Mouse (Mus musculus): ENCODE data around the gene Defb6. TPM values are rescaled to one million over a fixed set of nuclear protein-coding genes. Genes with fewer than 3 reads are reported as not detected.

Defb6 gene
- not detected in 2 replicates for polyA plus RNA-seq (2014; fragmentation: Nextera tagmentation; extraction: Ambion mirVana)

DNA sequence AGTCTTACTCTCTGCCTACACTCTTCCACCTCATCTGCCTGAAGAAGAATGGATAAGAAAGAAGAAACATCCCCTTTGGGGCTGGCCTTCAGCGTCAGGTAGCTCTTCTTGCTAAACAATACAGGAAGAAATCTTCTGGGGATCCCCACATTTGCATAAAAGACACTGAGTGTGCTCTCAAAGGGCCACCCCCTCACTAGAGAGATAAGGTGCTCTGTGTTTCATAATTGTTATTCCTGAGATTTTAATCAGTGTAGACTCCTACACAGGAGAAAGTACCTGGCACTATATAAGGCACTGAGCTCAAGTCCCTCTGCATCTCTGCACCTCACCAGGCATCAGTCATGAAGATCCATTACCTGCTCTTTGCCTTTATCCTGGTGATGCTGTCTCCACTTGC, at the start of gene Defb6:
Gene Defb6 (plus strand): TSS at position 318 of the 400 bp plus-strand sequence.
- H3K27me3 ChIP-seq (ENCODE audit: insufficient read depth, low read length): no peaks in the 10 kb centered on the region
- no peaks in the 10 kb centered on the region for H3K4me1 ChIP-seq (ENCODE audit: insufficient read depth)
- no peak within 1 kb of the TSS for H3K27ac ChIP-seq (ENCODE audit: low read depth)
- no peak for DNase-seq
- no peak within 1 kb of the TSS for H3K4me3 ChIP-seq (ENCODE audit: low read depth, low read length)
- 64% methylated on average over 1 of the region's 1 CpGs for WGBS
- H3K9ac ChIP-seq: no peak within 1 kb of the TSS
- no peak for ATAC-seq (ENCODE audit: insufficient read depth)
- no peak for TF ChIP-seq CTCF (IDR thresholded peaks at IDR 0.05; ENCODE audit: low read depth)
- H3K36me3 ChIP-seq (ENCODE audit: insufficient read depth): no peaks in the 10 kb centered on the region
- no peaks in the 10 kb centered on the region for H3K9me3 ChIP-seq (ENCODE audit: low read depth, low read length)
- no peak within 1 kb of the TSS for H3K4me2 ChIP-seq

GRCm38 (mm10) chr8:19238101-19238500, 12.8 kb downstream of the Defb6 start:
- Histone ChIP-seq H3K4me2 (no peak overlapping the region), H3K27me3 (ENCODE audit: insufficient read depth, low read length) (no peaks in the 10 kb centered on the region), H3K9ac (no peak overlapping the region), H3K9me3 (ENCODE audit: low read depth, low read length) (no peaks in the 10 kb centered on the region), H3K36me3 (ENCODE audit: insufficient read depth) (no peaks in the 10 kb centered on the region), H3K27ac (ENCODE audit: low read depth) (no peak overlapping the region), H3K4me3 (ENCODE audit: low read depth, low read length) (no peak overlapping the region), H3K4me1 (ENCODE audit: insufficient read depth) (no peaks in the 10 kb centered on the region)
- 72% methylated on average over 1 of the region's 1 CpGs for WGBS
- TF ChIP-seq CTCF (IDR thresholded peaks at IDR 0.05; ENCODE audit: low read depth): no peak
- no peak for DNase-seq
- no peak for ATAC-seq (ENCODE audit: insufficient read depth)

- no peak for DNase-seq
- H3K27ac ChIP-seq (ENCODE audit: low read depth): no peak within 1 kb of the TSS
- H3K4me3 ChIP-seq (ENCODE audit: low read depth, low read length): no peak within 1 kb of the TSS
- TF ChIP-seq CTCF (IDR thresholded peaks at IDR 0.05; ENCODE audit: low read depth): no peak
- ATAC-seq (ENCODE audit: insufficient read depth): no peak
- 65% methylated on average over 2 of the region's 2 CpGs for WGBS
- H3K4me2 ChIP-seq: no peak within 1 kb of the TSS
- H3K36me3 ChIP-seq (ENCODE audit: insufficient read depth): no peaks in the 10 kb centered on the region
- no peaks in the 10 kb centered on the region for H3K27me3 ChIP-seq (ENCODE audit: insufficient read depth, low read length)
- no peaks in the 10 kb centered on the region for H3K9me3 ChIP-seq (ENCODE audit: low read depth, low read length)
- H3K9ac ChIP-seq: no peak within 1 kb of the TSS
- H3K4me1 ChIP-seq (ENCODE audit: insufficient read depth): no peaks in the 10 kb centered on the region
Measured at GRCm38 (mm10) chr8:19239616-19240015, 14.3 kb downstream of the Defb6 start, which contains the start of gene Defb46. Defb46 (plus strand) TSS chr8:19239916.

- Histone ChIP-seq H3K4me3 (ENCODE audit: low read depth, low read length) (no peak within 1 kb of the TSS), H3K9ac (no peak within 1 kb of the TSS), H3K9me3 (ENCODE audit: low read depth, low read length) (no peaks in the 10 kb centered on the region), H3K4me2 (no peak within 1 kb of the TSS), H3K36me3 (ENCODE audit: insufficient read depth) (no peaks in the 10 kb centered on the region), H3K27ac (ENCODE audit: low read depth) (no peak within 1 kb of the TSS), H3K4me1 (ENCODE audit: insufficient read depth) (no peaks in the 10 kb centered on the region), H3K27me3 (ENCODE audit: insufficient read depth, low read length) (no peaks in the 10 kb centered on the region)
- TF ChIP-seq CTCF (IDR thresholded peaks at IDR 0.05; ENCODE audit: low read depth): no peak
- ATAC-seq (ENCODE audit: insufficient read depth): no peak
- DNase-seq: no peak
- WGBS: 90% methylated on average over 5 of the region's 5 CpGs
Measured at GRCm38 (mm10) chr8:19247280-19247679, 22.0 kb downstream of the Defb6 start, which contains the start of gene Defb5. Defb5 (plus strand) TSS chr8:19247580.

DNA sequence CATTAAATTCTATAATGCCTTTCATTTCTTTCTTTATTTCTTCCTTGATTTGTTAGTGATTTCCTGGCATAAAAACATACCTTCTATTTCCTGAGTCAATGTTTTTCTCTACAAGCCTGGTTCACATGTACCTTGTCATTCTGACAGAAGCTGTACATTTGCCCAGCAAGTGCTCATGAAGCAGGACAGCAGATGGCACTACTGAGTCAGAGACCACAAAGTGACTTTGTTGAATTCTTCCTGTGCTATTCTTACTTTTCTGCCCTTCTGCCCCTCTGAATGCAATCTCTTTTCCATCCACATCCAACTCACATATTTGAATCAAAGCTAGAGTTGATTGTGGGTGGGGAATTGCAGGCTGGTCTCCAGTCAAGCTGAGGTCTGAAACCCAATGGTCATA, 32.9 kb downstream of the Defb6 start:
- no peak for ATAC-seq (ENCODE audit: insufficient read depth)

GRCm38 (mm10) chr8:19259667-19260066, 34.4 kb downstream of the Defb6 start:
- TF ChIP-seq CTCF (IDR thresholded peaks at IDR 0.05; ENCODE audit: low read depth): no peak
- no peak overlapping the region for H3K9ac ChIP-seq
- no peaks in the 10 kb centered on the region for H3K4me1 ChIP-seq (ENCODE audit: insufficient read depth)
- H3K9me3 ChIP-seq (ENCODE audit: low read depth, low read length): no peaks in the 10 kb centered on the region
- ATAC-seq (ENCODE audit: insufficient read depth): no peak
- H3K4me3 ChIP-seq (ENCODE audit: low read depth, low read length): no peak overlapping the region
- 58% methylated on average over 3 of the region's 3 CpGs for WGBS
- no peaks in the 10 kb centered on the region for H3K27me3 ChIP-seq (ENCODE audit: insufficient read depth, low read length)
- H3K4me2 ChIP-seq: no peak overlapping the region
- no peak for DNase-seq
- no peak overlapping the region for H3K27ac ChIP-seq (ENCODE audit: low read depth)
- H3K36me3 ChIP-seq (ENCODE audit: insufficient read depth): no peaks in the 10 kb centered on the region

More for the DNA sequence above, 32.9 kb downstream of the Defb6 start:
- Histone ChIP-seq H3K36me3 (ENCODE audit: insufficient read depth) (no peaks in the 10 kb centered on the region), H3K9me3 (ENCODE audit: low read depth, low read length) (no peaks in the 10 kb centered on the region; the same call in 1 of the 2 replicates), H3K27me3 (ENCODE audit: insufficient read depth, low read length) (no peaks in the 10 kb centered on the region), H3K27ac (ENCODE audit: low read depth) (no peak overlapping the region), H3K4me2 (no peak overlapping the region), H3K9ac (no peak overlapping the region), H3K4me1 (ENCODE audit: insufficient read depth) (no peaks in the 10 kb centered on the region), H3K4me3 (ENCODE audit: low read depth, low read length) (no peak overlapping the region)
- no peak for TF ChIP-seq CTCF (IDR thresholded peaks at IDR 0.05; ENCODE audit: low read depth)
- DNase-seq: no peak

Other genes starting within 250 kb of the Defb6 start
- not detected in 2 replicates for gene Defb40, start 247.2 kb upstream of the Defb6 start, polyA plus RNA-seq (2014; fragmentation: Nextera tagmentation; extraction: Ambion mirVana)
- not detected in 2 replicates for gene Defb37, start 234.4 kb upstream of the Defb6 start, polyA plus RNA-seq (2014; fragmentation: Nextera tagmentation; extraction: Ambion mirVana)
- gene Defb38, start 198.9 kb upstream of the Defb6 start, polyA plus RNA-seq (2014; fragmentation: Nextera tagmentation; extraction: Ambion mirVana): not detected in 2 replicates
- gene Defb39, start 160.7 kb upstream of the Defb6 start, polyA plus RNA-seq (2014; fragmentation: Nextera tagmentation; extraction: Ambion mirVana): not detected in 2 replicates
- not detected in 2 replicates for gene Defb12, start 110.6 kb upstream of the Defb6 start, polyA plus RNA-seq (2014; fragmentation: Nextera tagmentation; extraction: Ambion mirVana)
- gene Defb34, start 101.7 kb upstream of the Defb6 start, polyA plus RNA-seq (2014; fragmentation: Nextera tagmentation; extraction: Ambion mirVana): not detected in 2 replicates
- not detected in 2 replicates for gene Gm45826, start 84.7 kb upstream of the Defb6 start, polyA plus RNA-seq (2014; fragmentation: Nextera tagmentation; extraction: Ambion mirVana)
- not detected in 2 replicates for gene Defb14, start 31.1 kb upstream of the Defb6 start, polyA plus RNA-seq (2014; fragmentation: Nextera tagmentation; extraction: Ambion mirVana)
- gene Defb4, start 26.8 kb upstream of the Defb6 start, polyA plus RNA-seq (2014; fragmentation: Nextera tagmentation; extraction: Ambion mirVana): not detected in 2 replicates
- gene Defb46, start 14.4 kb downstream of the Defb6 start, polyA plus RNA-seq (2014; fragmentation: Nextera tagmentation; extraction: Ambion mirVana): not detected in 2 replicates
- gene Defb5, start 22.1 kb downstream of the Defb6 start, polyA plus RNA-seq (2014; fragmentation: Nextera tagmentation; extraction: Ambion mirVana): not detected in 2 replicates
- gene Defb3, start 67.9 kb downstream of the Defb6 start, polyA plus RNA-seq (2014; fragmentation: Nextera tagmentation; extraction: Ambion mirVana): not detected in 2 replicates
- not detected in 2 replicates for gene Defb8, start 222.1 kb downstream of the Defb6 start, polyA plus RNA-seq (2014; fragmentation: Nextera tagmentation; extraction: Ambion mirVana)

Data from lung, embryonic 14.5 days (tissue).